In the genomic region with DNA sequence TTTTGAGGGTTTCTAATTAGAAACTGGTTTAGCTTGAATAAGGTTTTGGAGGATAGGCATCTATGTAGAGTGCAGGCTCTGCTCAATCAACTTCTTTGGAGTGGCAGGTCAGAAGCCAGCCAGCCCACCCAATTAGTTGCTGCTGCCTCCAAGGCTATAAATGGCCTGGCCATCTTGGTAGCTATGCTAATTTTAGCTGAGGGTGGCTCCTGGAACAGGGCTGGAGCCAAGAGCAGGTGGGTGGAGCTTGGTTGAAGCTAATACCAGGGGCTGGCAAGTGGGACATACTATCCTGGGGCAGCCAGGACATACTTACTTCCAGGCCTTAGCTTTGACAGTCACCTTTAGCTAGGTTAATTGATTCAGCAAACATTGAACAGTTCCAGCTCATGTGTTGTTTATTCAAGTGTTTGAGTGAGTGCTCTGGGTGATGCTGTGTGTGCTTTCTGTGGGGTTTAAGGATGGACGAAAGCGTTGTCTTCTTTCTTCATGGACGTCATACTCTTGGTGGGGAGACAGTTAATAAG, we compare ENCODE assay signal across 14 mouse cellular contexts. TPM values are rescaled to one million over a fixed set of nuclear protein-coding genes. Genes with fewer than 3 reads are reported as not detected.
DNase-seq lines count a peak whose midpoint lies in the region; ATAC-seq and TF ChIP-seq lines count a peak whose summit lies in the region.
"Had no signal": no experiment of that assay in that cellular context is flagged by ENCODE, and none has a peak within 500 bp of the region (broad histone marks: within the 10 kb centered on the region; RNA-seq: fewer than 3 reads in every experiment).

No protein-coding gene starts in this region.

- no peak overlapping the region for H3K4me2 ChIP-seq in heart, embryonic 11.5 days
- no peak overlapping the region for H3K4me2 ChIP-seq in kidney, embryonic 15.5 days
- H3K4me2 ChIP-seq: liver, embryonic 15.5 days; neural tube, embryonic 12.5 days had no signal

- WGBS in heart, adult 2 months = 87% methylated on average over 3 of the region's 3 CpGs
- WGBS in heart, embryonic 11.5 days (ENCODE audit: insufficient replicate concordance) = 74% methylated on average over 3 of the region's 3 CpGs
- WGBS in kidney, embryonic 15.5 days = 86% methylated on average over 3 of the region's 3 CpGs

- no peak overlapping the region for H3K27ac ChIP-seq in heart, adult 2 months
- H3K27ac ChIP-seq in heart, embryonic 11.5 days (ENCODE audit: low read depth, low read length) = no peak overlapping the region
- no peak overlapping the region for H3K27ac ChIP-seq in kidney, embryonic 15.5 days
- H3K27ac ChIP-seq: liver, embryonic 15.5 days; neural tube, embryonic 12.5 days had no signal

- no peaks in the 10 kb centered on the region for H3K9me3 ChIP-seq in heart, embryonic 11.5 days (replicated peaks; ENCODE audit: control insufficient read depth, low read length)
- no peaks in the 10 kb centered on the region for H3K9me3 ChIP-seq in kidney, embryonic 15.5 days (replicated peaks)
- H3K9me3 ChIP-seq: liver, embryonic 15.5 days; neural tube, embryonic 12.5 days had no signal

- H3K27me3 ChIP-seq in heart, adult 2 months (ENCODE audit: control insufficient read depth, insufficient read depth, low read length) = no peaks in the 10 kb centered on the region
- peaks cover 3% of the 10 kb centered on the region; the same call in 1 of the 2 replicates for H3K27me3 ChIP-seq in heart, embryonic 11.5 days (ENCODE audit: control insufficient read depth, insufficient read depth, low read length)
- peaks cover 15% of the 10 kb centered on the region for H3K27me3 ChIP-seq in kidney, embryonic 15.5 days
- H3K27me3 ChIP-seq: liver, embryonic 15.5 days had no signal

- H3K4me1 ChIP-seq in heart, adult 2 months (ENCODE audit: control insufficient read depth, insufficient read depth, low read length) = peaks cover 8% of the 10 kb centered on the region
- H3K4me1 ChIP-seq in heart, embryonic 11.5 days (ENCODE audit: control insufficient read depth, insufficient read depth, low read length) = no peaks in the 10 kb centered on the region
- peaks cover 10% of the 10 kb centered on the region for H3K4me1 ChIP-seq in kidney, embryonic 15.5 days

- TF ChIP-seq CTCF in heart, adult 2 months (IDR thresholded peaks at IDR 0.05) = no peak

- peak; percentile 40 to 56 for DNase-seq in heart, adult 2 months
- peak; percentile 50 to 70 for DNase-seq in gastrocnemius, adult 8-10 months (ENCODE audit: low spot score in 2 of 2)
- peak; percentile 33 to 63 for DNase-seq in gastrocnemius, postnatal 36 days
- DNase-seq in heart, postnatal 4 days = peak; percentile 60
- DNase-seq in left cerebral cortex, adult 11 months (ENCODE audit: low spot score) = no peak
- DNase-seq: adrenal gland, postnatal 14 days; cerebellum, adult 9-10 months; kidney, adult 8-10 months; kidney, postnatal 4 days; left cerebral cortex, postnatal 4 days had no signal

- no peaks in the 10 kb centered on the region for H3K79me2 ChIP-seq in heart, adult 2 months (replicated peaks; ENCODE audit: control insufficient read depth, insufficient read depth, low read length)

- no peak overlapping the region for H3K9ac ChIP-seq in heart, adult 2 months (ENCODE audit: low read depth, low read length)
- H3K9ac ChIP-seq in heart, embryonic 11.5 days (ENCODE audit: low read depth, low read length) = no peak overlapping the region
- no peak overlapping the region for H3K9ac ChIP-seq in kidney, embryonic 15.5 days
- H3K9ac ChIP-seq: liver, embryonic 15.5 days; neural tube, embryonic 12.5 days had no signal

- intact Hi-C loops in heart, adult 2 months (cut with DNase I) = loop anchor here (2.0 kb wide), 1 partner anchor 18 kb away; no protein-coding TSS in a partner anchor
- intact Hi-C loops in gastrocnemius, postnatal 36 days (cut with DNase I) = no loop called here

- peaks cover 18% of the 10 kb centered on the region for H3K36me3 ChIP-seq in heart, adult 2 months (ENCODE audit: control insufficient read depth, insufficient read depth, low read length)
- H3K36me3 ChIP-seq in heart, embryonic 11.5 days (ENCODE audit: control insufficient read depth, insufficient read depth, low read length) = no peaks in the 10 kb centered on the region
- no peaks in the 10 kb centered on the region for H3K36me3 ChIP-seq in kidney, embryonic 15.5 days
- H3K36me3 ChIP-seq: neural tube, embryonic 12.5 days had no signal

- H3K4me3 ChIP-seq in heart, adult 2 months = no peak overlapping the region
- no peak overlapping the region for H3K4me3 ChIP-seq in heart, embryonic 11.5 days (ENCODE audit: low read depth, low read length)
- no peak overlapping the region for H3K4me3 ChIP-seq in kidney, embryonic 15.5 days (replicated peaks)
- H3K4me3 ChIP-seq: liver, embryonic 15.5 days; neural tube, embryonic 12.5 days had no signal

- no peak for TF ChIP-seq POLR2A in heart, adult 2 months (IDR thresholded peaks at IDR 0.05; ENCODE audit: insufficient read depth, low read depth, low read length)

- TF ChIP-seq EP300 in heart, adult 2 months (IDR thresholded peaks at IDR 0.05; ENCODE audit: insufficient read depth, low read depth, low read length) = no peak

- no peak for ATAC-seq in heart, embryonic 11.5 days (replicated peaks; ENCODE audit: insufficient number of reproducible peaks, low FRiP score, low TSS enrichment)
- no peak for ATAC-seq in kidney, embryonic 15.5 days (replicated peaks; ENCODE audit: low FRiP score)

RNA-seq across cellular contexts. Expression of gene Stim1, which starts 4.9 kb away (rescaled TPM):
- total RNA-seq in heart, adult 2 months (2021) = 10 to 100 TPM; 23.9 to 24.1 TPM
- 22.8 and 26.8 TPM in 2 replicates for polyA plus RNA-seq in heart, adult 2 months (2012; rRNA removed)
- 9.1 and 13.5 TPM in 2 replicates for polyA plus RNA-seq in heart, embryonic 11.5 days (2014; fragmentation: Nextera tagmentation; extraction: Ambion mirVana)
- 100 to 1,000 TPM; 159 to 172 (median 166) TPM for total RNA-seq in gastrocnemius, adult 8-10 months (2022)
- total RNA-seq in gastrocnemius, postnatal 36 days (2021) = 100 to 1,000 TPM; 155 to 167 TPM
- total RNA-seq in heart, postnatal 4 days (2021) = 10 to 100 TPM; 23.9 to 24.0 TPM
- polyA plus RNA-seq in kidney, embryonic 15.5 days (2015; fragmentation: Nextera tagmentation; extraction: Ambion mirVana) = 14.8 and 16.2 TPM in 2 replicates

RNA-seq across cellular contexts. Expression of gene Rhog, which starts 16.6 kb away (rescaled TPM):
- total RNA-seq in heart, adult 2 months (2021) = 10 to 100 TPM; 22.4 to 26.3 TPM
- polyA plus RNA-seq in heart, adult 2 months (2012; rRNA removed) = 22.5 and 34.2 TPM in 2 replicates
- polyA plus RNA-seq in heart, embryonic 11.5 days (2014; fragmentation: Nextera tagmentation; extraction: Ambion mirVana) = 47.5 and 59.6 TPM in 2 replicates
- total RNA-seq in gastrocnemius, adult 8-10 months (2022) = 10 to 100 TPM in 3 of 4 experiments, 1 to 10 TPM in 1; 8.9 to 14.8 (median 11.5) TPM
- 10 to 100 TPM; 15.6 to 15.7 TPM for total RNA-seq in gastrocnemius, postnatal 36 days (2021)
- total RNA-seq in heart, postnatal 4 days (2021) = 10 to 100 TPM; 37.0 to 39.2 TPM
- polyA plus RNA-seq in kidney, embryonic 15.5 days (2015; fragmentation: Nextera tagmentation; extraction: Ambion mirVana) = 53.1 and 59.1 TPM in 2 replicates

Comparison
In these comparisons a context has a peak if more than half of its experiments do, and no peak if none do; other contexts are left out.
1. RNA of gene Stim1, which starts 4.9 kb away (total RNA-seq): 155 to 167 TPM in gastrocnemius, postnatal 36 days and 159 to 172 TPM in gastrocnemius, adult 8-10 months; 23.9 to 24.1 TPM in heart, adult 2 months and 23.9 to 24.0 TPM in heart, postnatal 4 days; every median in the first group is over 4 times any median in the second.